Mouse (Mus musculus) liver (tissue): ENCODE results near the gene Col28a1.
"Not testable (repeated sequence)": the region's sequence is repeated elsewhere in the genome, so short reads cannot be mapped to it uniquely, and the experiment has no call there.

Source experiments
- DNase-seq: peaks from one replicate; pipeline ENCODE4 v3.0.0-alpha.2; 2020; ENCODE audit warnings: mixed read lengths

The Col28a1 gene

GRCm38 (mm10) chr6:7982958-7983645 lies 209.3 kb downstream of the Col28a1 start:
- DNase-seq: not testable (repeated sequence)

- no peak for DNase-seq
Observed at GRCm38 (mm10) chr6:7971020-7971760, 221.2 kb downstream of the Col28a1 start.

GRCm38 (mm10) chr6:7969376-7969775 lies 223.0 kb downstream of the Col28a1 start:
- no peak for DNase-seq

- peak; percentile 18 for DNase-seq
Observed at GRCm38 (mm10) chr6:7965833-7966522, 226.4 kb downstream of the Col28a1 start.

- no peak for DNase-seq
Observed at GRCm38 (mm10) chr6:7962749-7963148, 229.7 kb downstream of the Col28a1 start.

GRCm38 (mm10) chr6:7952208-7952607 lies 240.2 kb downstream of the Col28a1 start:
- no peak for DNase-seq

- DNase-seq: no peak
Observed at GRCm38 (mm10) chr6:7951778-7952177, 240.6 kb downstream of the Col28a1 start.
